In genomic region chr6:85587396-85588143, GRCm38 (mm10) we compare ENCODE assay signal across 1 mouse cellular context.
TF ChIP-seq lines count a peak whose summit lies in the region.

Gene Alms1, plus strand, starts transcription at chr6:85587531.

TF ChIP-seq in CH12.LX, 34 proteins besides CTCF, POLR2A, EP300 and RAD21 (continued from another document):
- no peak for TF ChIP-seq JUND (conservative IDR thresholded peaks at IDR 0.05; ENCODE audit: low read depth, low read length)
- TF ChIP-seq NRF1 (IDR thresholded peaks at IDR 0.05; ENCODE audit: low read depth, low read length), result peak; percentile 95
- no peak for TF ChIP-seq ZC3H11A (IDR thresholded peaks at IDR 0.05; ENCODE audit: low read depth, low read length)
